Mouse (Mus musculus) inflammation-experienced regulatory T-cells (primary cell): Measurements from ENCODE around the gene Gm49352. TPM values are rescaled to one million over a fixed set of nuclear protein-coding genes. Genes with fewer than 3 reads are reported as not detected.

Source experiments
- polyA plus RNA-seq, 2 experiments: library from polyadenylated mRNA; unstranded; fragments of 100-300 nt; shearing (Covaris generic); gene quantifications; one replicate each; pipeline ENCODE4 v1.2.1; 2017

Gene Gm49352
- not detected for polyA plus RNA-seq

GRCm38 (mm10) chr13:61568074-61568473 is at the start of gene Gm49352:
Gene Gm49352 (minus strand): TSS chr13:61568174.

GRCm38 (mm10) chr13:61570027-61570426 is 2.1 kb upstream of the Gm49352 start, which contains the start of gene Cts3:
Gene Cts3 (minus strand): TSS chr13:61570127.

DNA sequence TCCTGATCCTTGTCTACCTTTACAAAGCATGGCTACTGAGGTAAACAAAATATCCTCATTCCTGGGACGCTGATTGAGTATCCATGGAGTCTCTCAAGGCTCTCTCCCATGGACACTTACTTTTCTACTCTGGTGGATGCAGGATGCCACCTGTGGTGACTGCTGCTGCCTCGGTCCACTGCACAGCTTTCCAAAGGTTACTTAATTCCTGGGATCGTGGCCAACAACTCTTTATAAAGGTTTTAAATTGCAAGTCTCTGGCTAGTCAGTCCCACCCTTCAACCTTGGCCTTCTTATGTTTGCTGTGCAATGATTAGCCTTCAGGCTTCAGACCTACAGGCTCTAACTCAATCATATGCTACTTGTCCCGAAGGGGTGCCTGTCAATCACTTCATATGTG is 26.3 kb downstream of the Gm49352 start, which contains the start of gene Ctsm:
TSS of gene Ctsm (minus strand) at position 209 of the 400 bp plus-strand sequence.

Other genes starting within 250 kb of the Gm49352 start
- under 1 TPM in 1 of 2 experiments, not detected in 1; 0.22 TPM for gene Cts7, start 210.0 kb downstream of the Gm49352 start, polyA plus RNA-seq
- gene Ctsm, start 26.3 kb downstream of the Gm49352 start, polyA plus RNA-seq = not detected
- gene Cts3, start 2.0 kb upstream of the Gm49352 start, polyA plus RNA-seq = under 1 TPM in 1 of 2 experiments, not detected in 1; 0.34 TPM